Mouse (Mus musculus) heart, postnatal 25 days (tissue): Measurements from ENCODE around the gene Urb1. TPM values are rescaled to one million over a fixed set of nuclear protein-coding genes. Genes with fewer than 3 reads are reported as not detected.
A peak's percentile ranks its signal among the peaks of the same experiment; 100 is the strongest.

Experiments used
- DNase-seq: peaks from one replicate; pipeline ENCODE4 v3.0.0; 2022; ENCODE audit warnings: low spot score
- intact Hi-C: fragments of 180-260 bp; cut with DNase I; formaldehyde crosslinking; loops from one replicate; pipeline ENCODE4 v1.15.1; 2025
- total RNA-seq, 2 experiments: library from RNA; stranded (reverse); gene quantifications; 2 replicates each; pipeline ENCODE4 v1.2.3; 2021

Urb1 gene
- 1 to 10 TPM; 5.7 to 6.3 TPM for total RNA-seq

DNA sequence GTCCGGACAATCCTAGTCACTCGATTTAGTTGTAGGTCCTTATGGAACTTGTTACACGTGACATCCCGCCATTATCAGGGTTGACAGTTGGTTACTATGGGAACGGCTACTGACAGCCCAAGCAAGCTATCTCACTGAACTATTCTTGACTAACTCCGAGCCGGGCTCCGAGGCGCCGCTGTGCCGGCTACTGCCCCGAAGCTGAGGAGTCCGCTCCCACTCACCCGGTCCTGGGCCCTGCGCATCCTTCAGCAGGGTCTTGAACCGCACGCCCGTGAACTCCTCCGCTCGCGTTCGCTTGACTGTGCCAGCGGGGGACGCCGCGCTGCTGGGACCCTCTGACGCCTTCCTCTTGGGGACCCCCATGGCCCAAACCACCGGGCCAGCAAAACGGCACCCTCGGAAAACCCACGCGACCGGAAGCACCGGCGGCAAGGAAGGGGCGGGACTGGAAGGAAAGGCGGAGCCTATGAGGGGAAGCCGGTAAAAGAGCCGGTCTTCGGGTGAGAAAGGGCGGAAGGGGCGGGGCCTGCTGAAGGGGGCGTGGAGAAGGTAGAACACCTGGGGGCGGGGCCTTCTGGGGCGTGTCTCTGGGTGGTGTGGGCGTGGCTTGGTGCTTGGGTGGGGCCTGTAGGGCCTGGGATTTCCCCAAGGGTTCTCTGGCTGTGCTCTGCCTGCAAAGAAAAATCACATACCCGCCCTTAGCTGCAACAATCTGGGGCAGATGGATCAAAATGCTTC is at the start of gene Urb1:
Urb1 (minus strand) TSS at position 439 of the 741 bp plus-strand sequence.
- intact Hi-C loops = no loop called here
- DNase-seq = peak; percentile 94

DNA sequence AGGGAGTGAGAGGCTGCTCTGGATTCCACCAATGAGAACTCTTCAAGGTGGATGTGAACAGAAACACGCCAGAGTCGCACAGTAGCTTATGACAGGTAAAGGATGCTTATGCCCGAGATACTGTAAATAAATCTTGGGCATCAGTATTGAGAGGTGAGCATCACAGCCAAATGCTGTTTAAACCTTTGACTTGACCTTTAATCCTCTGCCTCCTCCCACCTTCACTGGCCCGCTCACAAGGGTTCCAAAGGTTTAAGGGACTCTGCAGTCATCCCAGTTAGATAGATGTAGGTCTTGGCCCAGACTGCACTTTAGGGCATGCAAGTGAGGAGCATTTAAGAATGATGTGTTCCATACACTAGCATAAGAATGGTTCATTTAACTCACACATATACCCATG is 48.0 kb upstream of the Urb1 start:
- intact Hi-C loops = no loop called here
- DNase-seq = no peak

- no peak for DNase-seq
- intact Hi-C loops = no loop called here
Measured at GRCm38 (mm10) chr16:90856552-90857200, 46.5 kb upstream of the Urb1 start.

- intact Hi-C loops = no loop called here
- no peak for DNase-seq
Measured at GRCm38 (mm10) chr16:90851621-90852334, 41.6 kb upstream of the Urb1 start.

- intact Hi-C loops = no loop called here
Measured at GRCm38 (mm10) chr16:90850881-90851280, 40.7 kb upstream of the Urb1 start.

DNA sequence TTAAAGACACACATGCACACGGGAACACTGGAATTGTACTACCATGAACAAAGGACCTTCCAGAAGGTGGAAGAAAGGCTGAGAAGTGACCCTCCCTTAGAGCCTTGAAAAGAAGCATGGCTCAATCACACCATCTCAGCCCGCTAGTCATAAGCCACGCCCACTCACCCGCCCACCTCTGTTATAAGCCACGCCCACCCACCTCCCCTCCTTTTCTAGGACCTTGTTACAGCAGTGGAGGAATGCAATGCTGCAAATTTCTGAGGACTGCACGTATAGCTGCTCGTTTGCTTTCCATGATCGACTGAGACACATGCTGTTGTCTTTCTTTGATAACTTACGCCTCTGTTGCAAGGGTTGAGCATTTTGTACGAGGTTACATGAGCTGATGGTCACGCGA is 39.0 kb upstream of the Urb1 start:
- no peak for DNase-seq
- intact Hi-C loops = no loop called here

More at GRCm38 (mm10) chr16:90850881-90851280, 40.7 kb upstream of the Urb1 start:
- DNase-seq = no peak

DNA sequence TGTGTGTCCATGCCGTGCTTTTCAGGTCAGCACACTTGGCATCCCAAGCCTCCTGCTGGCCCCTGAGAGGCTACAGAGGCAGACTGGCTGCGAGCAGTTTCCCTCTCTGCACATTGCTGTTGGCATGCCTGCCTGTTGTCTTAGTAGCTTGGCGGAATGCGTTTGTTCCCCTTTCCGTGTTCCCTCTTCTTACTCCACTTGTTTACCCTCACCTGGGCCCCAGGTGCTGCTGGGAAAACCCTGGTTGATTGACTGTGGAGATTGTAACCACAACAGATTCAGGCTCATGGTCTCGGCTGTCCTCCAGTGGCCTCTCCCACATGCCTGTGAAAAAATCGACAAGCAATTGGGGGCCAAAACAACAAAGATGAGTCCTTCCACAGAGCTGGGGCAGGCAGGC is 38.5 kb upstream of the Urb1 start:
- intact Hi-C loops = no loop called here
- no peak for DNase-seq

DNA sequence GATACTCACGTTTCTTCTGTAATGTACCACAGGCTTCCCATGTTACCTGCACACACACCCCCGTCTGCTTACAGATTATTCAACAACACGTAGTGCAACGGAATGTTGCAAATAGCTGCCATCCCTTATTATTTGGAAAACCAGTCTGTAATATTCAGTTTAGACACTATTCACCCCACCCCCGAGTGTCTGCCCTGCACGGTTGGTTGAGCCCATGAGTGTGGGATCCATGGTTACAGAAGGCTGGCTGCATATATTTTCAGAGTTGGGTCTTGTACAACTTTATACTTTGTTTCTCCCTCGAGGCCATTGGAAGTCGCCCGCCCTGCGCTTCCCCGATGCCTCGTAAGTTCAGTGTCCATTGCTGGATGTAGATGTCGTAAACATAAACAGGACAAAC is 35.4 kb upstream of the Urb1 start:
- intact Hi-C loops = no loop called here
- no peak for DNase-seq

DNA sequence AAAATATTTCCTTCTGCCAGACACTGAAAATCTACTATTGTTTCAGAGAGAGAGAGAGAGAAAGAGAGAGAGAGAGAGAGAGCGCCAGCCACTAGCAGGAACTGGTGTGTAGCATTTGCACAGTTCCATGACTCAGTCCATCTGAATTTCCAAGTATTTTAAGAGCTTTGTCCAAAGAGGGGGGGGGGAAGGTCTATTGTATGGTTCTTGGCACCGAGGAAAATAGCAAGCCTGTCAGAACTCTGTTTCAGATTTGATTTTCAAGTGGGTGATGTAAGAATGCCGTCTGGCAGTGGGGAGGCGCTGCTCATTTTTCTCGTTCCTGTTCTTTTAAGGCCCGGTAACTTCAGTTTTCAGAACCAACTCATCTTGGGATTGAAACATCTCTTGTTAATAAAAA is 34.8 kb upstream of the Urb1 start:
- no peak for DNase-seq
- intact Hi-C loops = no loop called here

- DNase-seq = no peak
- intact Hi-C loops = no loop called here
Measured at GRCm38 (mm10) chr16:90842164-90842563, 32.0 kb upstream of the Urb1 start.

DNA sequence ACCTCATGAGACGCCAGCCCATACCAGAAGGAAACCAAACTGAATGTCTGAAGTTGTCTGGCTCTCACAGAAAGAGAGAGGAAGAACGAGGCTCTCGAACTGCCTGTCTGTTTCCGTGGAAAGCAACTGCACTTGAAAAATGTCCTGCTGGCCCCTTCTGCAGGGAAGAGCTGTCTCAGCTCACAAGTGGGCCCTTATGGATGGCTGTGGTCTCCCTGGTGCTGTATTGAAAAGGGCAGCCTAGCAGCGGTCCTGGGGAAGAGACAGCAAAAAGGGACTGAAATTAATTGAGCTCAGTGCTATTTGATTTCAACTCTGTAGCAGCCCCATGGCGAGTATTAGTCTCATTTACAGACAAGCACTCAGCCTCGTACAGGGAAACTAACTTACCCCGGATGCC is 27.2 kb upstream of the Urb1 start:
- no peak for DNase-seq
- intact Hi-C loops = no loop called here

DNA sequence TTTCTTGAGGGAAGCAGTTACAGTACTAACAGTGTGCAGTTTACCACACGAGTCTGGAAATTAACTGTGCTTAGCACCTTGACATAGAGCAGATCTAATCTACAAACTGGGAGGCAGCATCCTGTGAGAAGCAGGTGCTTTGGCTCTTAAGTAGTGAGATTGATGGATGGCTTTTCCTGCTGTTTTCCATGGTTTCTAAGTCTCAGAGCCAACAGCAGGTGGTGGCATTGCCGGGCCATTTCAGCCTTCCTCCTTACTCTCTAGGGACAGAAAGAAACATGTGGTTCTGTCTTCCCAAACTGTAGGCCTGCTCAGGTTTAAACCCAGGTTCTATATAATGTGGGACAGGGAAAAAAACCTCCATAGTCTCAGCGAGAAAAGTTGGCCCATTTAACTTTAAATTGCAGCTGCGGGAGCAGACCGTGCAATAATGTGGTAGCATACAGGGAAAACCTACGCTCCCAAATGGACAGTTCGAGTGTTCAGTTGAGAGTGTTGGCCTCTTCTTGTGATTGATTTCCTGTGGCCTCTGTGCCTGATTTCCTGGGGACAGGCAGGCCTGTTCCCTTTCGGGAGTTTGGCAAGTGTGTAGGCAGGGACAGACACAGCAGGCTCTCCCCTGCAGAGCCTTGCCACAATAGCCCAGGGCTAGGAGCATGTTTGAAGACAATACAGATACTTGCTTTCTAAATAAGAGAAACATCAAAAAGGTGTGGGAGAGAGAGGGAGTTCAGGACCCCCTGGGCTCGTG is 23.0 kb upstream of the Urb1 start:
- intact Hi-C loops = loop anchor here (5.0 kb wide), 2 partner anchors 34 to 54 kb away; no protein-coding TSS in a partner anchor
- no peak for DNase-seq

- no peak for DNase-seq
- intact Hi-C loops = loop anchor here (5.0 kb wide), 2 partner anchors 35 to 55 kb away; no protein-coding TSS in a partner anchor
Measured at GRCm38 (mm10) chr16:90832495-90832894, 22.3 kb upstream of the Urb1 start.

DNA sequence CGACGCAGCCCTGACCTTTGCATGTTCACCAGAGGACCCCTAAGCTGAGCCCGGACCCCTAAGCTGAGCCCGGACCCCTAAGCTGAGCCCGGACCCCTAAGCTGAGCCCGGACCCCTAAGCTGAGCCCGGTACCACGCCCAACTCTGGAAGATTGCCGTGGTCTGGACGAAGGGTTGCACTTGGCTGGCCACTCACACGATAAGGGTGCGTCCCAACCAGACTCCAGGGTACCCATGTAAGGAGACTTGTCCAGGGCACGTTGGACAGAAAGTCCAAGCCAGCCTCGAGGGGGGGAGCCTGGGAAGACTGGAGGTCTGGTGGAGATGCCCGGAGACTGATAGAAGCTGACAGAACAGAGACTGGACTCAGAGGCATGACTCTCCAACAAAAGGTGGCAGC is 21.5 kb upstream of the Urb1 start:
- intact Hi-C loops = loop anchor here (2.0 to 5.0 kb wide), 3 partner anchors 36 to 93 kb away; no protein-coding TSS in a partner anchor
- no peak for DNase-seq

DNA sequence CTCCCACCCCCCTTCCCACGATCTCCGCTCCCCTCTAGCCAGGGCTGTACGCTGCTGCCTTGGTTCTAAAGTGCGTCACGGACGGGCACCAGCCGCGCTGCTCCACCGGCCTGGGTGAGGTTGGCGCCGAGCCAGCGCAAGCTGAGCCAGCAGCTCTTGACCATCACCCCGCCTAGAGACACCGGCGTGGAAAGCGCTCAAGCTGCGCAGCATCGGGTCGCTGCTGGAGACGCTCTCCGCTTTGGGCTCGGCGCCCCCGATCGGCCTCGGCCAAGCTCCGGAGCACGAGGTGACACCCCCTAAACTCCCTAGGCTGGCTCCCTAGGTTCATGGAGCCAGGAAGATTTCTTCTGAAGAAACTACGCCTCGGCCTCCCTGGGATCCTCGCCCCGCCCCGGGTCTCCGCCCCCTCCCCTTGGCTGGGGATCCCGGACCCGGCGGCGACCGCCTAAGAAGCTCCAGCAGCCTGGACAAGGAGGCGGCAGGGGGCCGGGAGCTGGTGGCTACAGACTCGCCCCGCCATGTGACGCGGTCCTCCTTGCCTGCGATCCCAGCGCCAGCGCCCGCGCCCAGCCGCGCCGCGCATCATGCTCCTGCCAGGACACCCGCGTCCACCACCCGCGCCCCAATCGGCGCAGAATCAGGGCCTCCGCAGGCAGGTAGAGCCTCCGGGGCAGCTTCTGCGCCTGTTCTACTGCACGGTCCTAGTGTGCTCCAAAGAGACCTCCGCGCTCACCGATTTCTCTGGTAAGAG is 20.6 kb upstream of the Urb1 start:
- intact Hi-C loops = loop anchor here (2.0 to 5.0 kb wide), 3 partner anchors 36 to 94 kb away; no protein-coding TSS in a partner anchor
- DNase-seq = peak; percentile 60

GRCm38 (mm10) chr16:90829894-90830685 is 19.9 kb upstream of the Urb1 start:
- DNase-seq = peak; percentile 91
- intact Hi-C loops = loop anchor here (2.0 to 5.0 kb wide), 3 partner anchors 37 to 95 kb away; no protein-coding TSS in a partner anchor

DNA sequence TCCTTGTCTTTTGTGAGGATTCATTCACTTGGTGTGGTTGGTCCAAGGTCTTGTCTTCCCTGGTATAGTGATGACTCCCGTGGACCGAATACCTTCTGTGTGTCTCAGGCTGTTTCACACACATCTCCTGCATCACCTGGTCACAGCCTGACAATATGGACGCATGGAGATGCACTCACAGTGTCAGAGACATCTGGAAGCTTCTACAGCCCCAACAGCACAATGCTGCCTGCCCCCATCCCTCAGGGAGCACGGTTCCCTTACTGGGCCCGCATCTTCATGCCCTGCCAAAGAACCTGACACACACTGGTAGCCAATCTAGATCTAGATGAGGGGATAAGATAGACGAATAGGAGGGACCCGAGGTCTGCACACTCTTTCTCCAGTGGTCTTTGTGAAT is 18.9 kb upstream of the Urb1 start:
- intact Hi-C loops = no loop called here
- no peak for DNase-seq

GRCm38 (mm10) chr16:90827498-90827897 is 17.3 kb upstream of the Urb1 start:
- intact Hi-C loops = no loop called here
- no peak for DNase-seq
